Mouse (Mus musculus) urinary bladder, postnatal 4 days (tissue): ENCODE data around the gene Spock2.
"Not testable (repeated sequence)": the region's sequence is repeated elsewhere in the genome, so short reads cannot be mapped to it uniquely, and the experiment has no call there.

Experiments used
- DNase-seq, 2 experiments: peaks; one replicate each; pipeline ENCODE4 v3.0.0; 2021 to 2022; ENCODE audit warnings: low spot score in 2 of 2

Spock2 gene

GRCm38 (mm10) chr10:60108321-60109111, 2.5 kb downstream of the Spock2 start:
- no peak for DNase-seq

GRCm38 (mm10) chr10:60109336-60109735, 3.3 kb downstream of the Spock2 start:
- DNase-seq, result no peak

- no peak for DNase-seq
These were observed 4.0 kb downstream of the Spock2 start for GRCm38 (mm10) chr10:60109989-60110388.

- no peak for DNase-seq
These were observed 5.0 kb downstream of the Spock2 start for GRCm38 (mm10) chr10:60110908-60111475.

GRCm38 (mm10) chr10:60113965-60114690, 8.1 kb downstream of the Spock2 start:
- no peak for DNase-seq

GRCm38 (mm10) chr10:60115345-60116185, 9.5 kb downstream of the Spock2 start:
- DNase-seq, result no peak

- DNase-seq, result no peak
These were observed 11.0 kb downstream of the Spock2 start for GRCm38 (mm10) chr10:60116997-60117396.

GRCm38 (mm10) chr10:60118464-60118863, 12.4 kb downstream of the Spock2 start:
- no peak for DNase-seq

GRCm38 (mm10) chr10:60120630-60121029, 14.6 kb downstream of the Spock2 start:
- DNase-seq, result no peak

- no peak for DNase-seq
These were observed 18.1 kb downstream of the Spock2 start for GRCm38 (mm10) chr10:60124078-60124477.

- DNase-seq, result no peak
These were observed 19.7 kb downstream of the Spock2 start for GRCm38 (mm10) chr10:60125529-60126327.

GRCm38 (mm10) chr10:60128287-60128686, 22.3 kb downstream of the Spock2 start:
- no peak for DNase-seq

- DNase-seq, result no peak
These were observed 24.5 kb downstream of the Spock2 start for GRCm38 (mm10) chr10:60130504-60130903.

- no peak for DNase-seq
These were observed 27.5 kb downstream of the Spock2 start for GRCm38 (mm10) chr10:60133501-60133900.

- DNase-seq, result no peak
These were observed 28.2 kb downstream of the Spock2 start for GRCm38 (mm10) chr10:60134201-60134600.

GRCm38 (mm10) chr10:60136010-60136409, 30.0 kb downstream of the Spock2 start:
- not testable (repeated sequence) for DNase-seq

GRCm38 (mm10) chr10:60136935-60137334, 30.9 kb downstream of the Spock2 start:
- no peak for DNase-seq

GRCm38 (mm10) chr10:60138680-60139079, 32.7 kb downstream of the Spock2 start:
- DNase-seq, result no peak

- DNase-seq, result no peak
These were observed 34.7 kb downstream of the Spock2 start for GRCm38 (mm10) chr10:60140751-60141150.

GRCm38 (mm10) chr10:60141656-60142160, 35.7 kb downstream of the Spock2 start:
- no peak for DNase-seq
